Mouse (Mus musculus) left cerebral cortex, postnatal 25 days (tissue): ENCODE measurements around the gene Omp. TPM values are rescaled to one million over a fixed set of nuclear protein-coding genes. Genes with fewer than 3 reads are reported as not detected.
A peak's percentile ranks its signal among the peaks of the same experiment; 100 is the strongest.
"Not testable (repeated sequence)": the region's sequence is repeated elsewhere in the genome, so short reads cannot be mapped to it uniquely, and the experiment has no call there.

Experiments used
- DNase-seq, 2 experiments: peaks; one replicate each; pipeline ENCODE4 v3.0.0; 2022; ENCODE audit warnings: low spot score in 2 of 2, mixed read lengths in 1 of 2
- intact Hi-C: fragments of 180-260 bp; cut with DNase I; formaldehyde crosslinking; loops from one replicate; pipeline ENCODE4 v1.15.1; 2025
- total RNA-seq, 2 experiments: library from RNA; stranded (reverse); gene quantifications; 2 replicates each; pipeline ENCODE4 v1.2.3; 2021

The Omp gene
- under 1 TPM; 0.64 to 0.87 TPM for total RNA-seq

- intact Hi-C loops: no loop called here
- no peak for DNase-seq
These were observed at the start of gene Omp for GRCm38 (mm10) chr7:98145402-98145801. Omp (minus strand) TSS chr7:98145502.

GRCm38 (mm10) chr7:98194026-98194792 lies 48.9 kb upstream of the Omp start:
- intact Hi-C loops: no loop called here
- peak; percentile 42 to 50 for DNase-seq

- intact Hi-C loops: loop anchor here (2.0 kb wide), 1 partner anchor 39 kb away; no protein-coding TSS in a partner anchor
- peak; percentile 30 to 39 for DNase-seq
These were observed 48.3 kb upstream of the Omp start for GRCm38 (mm10) chr7:98193515-98194025.

- intact Hi-C loops: loop anchor here (2.0 kb wide), 1 partner anchor 37 kb away; no protein-coding TSS in a partner anchor
These were observed 46.4 kb upstream of the Omp start for GRCm38 (mm10) chr7:98191571-98192250.

GRCm38 (mm10) chr7:98190578-98190977 lies 45.3 kb upstream of the Omp start:
- no peak for DNase-seq
- intact Hi-C loops: no loop called here

More at GRCm38 (mm10) chr7:98191571-98192250, 46.4 kb upstream of the Omp start:
- DNase-seq: no peak

- intact Hi-C loops: no loop called here
- no peak for DNase-seq
These were observed 44.4 kb upstream of the Omp start for GRCm38 (mm10) chr7:98189745-98190144.

GRCm38 (mm10) chr7:98188680-98189079 lies 43.4 kb upstream of the Omp start:
- DNase-seq: no peak
- intact Hi-C loops: no loop called here

GRCm38 (mm10) chr7:98188238-98188637 lies 42.9 kb upstream of the Omp start:
- DNase-seq: no peak
- intact Hi-C loops: no loop called here

GRCm38 (mm10) chr7:98187332-98187731 lies 42.0 kb upstream of the Omp start:
- intact Hi-C loops, DNase-seq: not testable (repeated sequence)

GRCm38 (mm10) chr7:98186637-98187036 lies 41.3 kb upstream of the Omp start:
- intact Hi-C loops: no loop called here
- peak in 1 of 2 experiments; percentile 18 for DNase-seq

GRCm38 (mm10) chr7:98185326-98185725 lies 40.0 kb upstream of the Omp start:
- DNase-seq: no peak
- intact Hi-C loops: no loop called here

- intact Hi-C loops: no loop called here
- no peak for DNase-seq
These were observed 33.4 kb upstream of the Omp start for GRCm38 (mm10) chr7:98178560-98179231.

GRCm38 (mm10) chr7:98177929-98178559 lies 32.7 kb upstream of the Omp start, which contains the start of gene Capn5:
Capn5 (minus strand) TSS chr7:98178274.
- peak; percentile 55 to 66 for DNase-seq
- intact Hi-C loops: no loop called here

- intact Hi-C loops: no loop called here
- DNase-seq: no peak
These were observed 32.2 kb upstream of the Omp start for GRCm38 (mm10) chr7:98177566-98177928.

- intact Hi-C loops: no loop called here
- DNase-seq: no peak
These were observed 31.8 kb upstream of the Omp start for GRCm38 (mm10) chr7:98177071-98177485.

- DNase-seq: no peak
- intact Hi-C loops: no loop called here
These were observed 31.2 kb upstream of the Omp start for GRCm38 (mm10) chr7:98176322-98177070.

- intact Hi-C loops: no loop called here
- no peak for DNase-seq
These were observed 29.8 kb upstream of the Omp start for GRCm38 (mm10) chr7:98174883-98175755.

- intact Hi-C loops: no loop called here
- DNase-seq: no peak
These were observed 28.1 kb upstream of the Omp start for GRCm38 (mm10) chr7:98173408-98173807.
